Mouse (Mus musculus) kidney, embryonic 14.5 days (tissue): ENCODE results near the gene Lat2. TPM values are rescaled to one million over a fixed set of nuclear protein-coding genes. Genes with fewer than 3 reads are reported as not detected.
A peak's percentile ranks its signal among the peaks of the same experiment; 100 is the strongest.

ENCODE experiments used
- ATAC-seq: fragments of 200-750 bp; cut with Nextera tagmentation; 2 replicates; pipeline ENCODE4 v1.8.0; 2017; ENCODE audit warnings: moderate number of reproducible peaks, mild to moderate bottlenecking, moderate TSS enrichment, moderate library complexity; ENCODE audit not compliant: low FRiP score, low TSS enrichment
- H3K27ac ChIP-seq: fragments of 300-500 bp; sonication (generic); 2 replicates; pipeline ENCODE4 v1.5.1; 2014; ENCODE audit warnings: low read depth, mild to moderate bottlenecking, low read length, moderate library complexity, mixed read lengths
- H3K27me3 ChIP-seq: fragments of 300-500 bp; sonication (generic); 2 replicates; pipeline ENCODE4 v1.6.1; 2014; ENCODE audit warnings: mild to moderate bottlenecking, low read length; ENCODE audit not compliant: control insufficient read depth, insufficient read depth
- H3K36me3 ChIP-seq: fragments of 300-500 bp; sonication (generic); 2 replicates; pipeline ENCODE4 v1.6.1; 2014; ENCODE audit warnings: low read length, mixed read lengths; ENCODE audit not compliant: control insufficient read depth, insufficient read depth
- H3K4me1 ChIP-seq: fragments of 300-500 bp; sonication (generic); 2 replicates; pipeline ENCODE4 v1.6.1; 2014; ENCODE audit warnings: low read length, mixed read lengths; ENCODE audit not compliant: control insufficient read depth, insufficient read depth
- H3K4me2 ChIP-seq: fragments of 300-500 bp; sonication (generic); replicated peaks from 2 replicates; pipeline ENCODE4 v1.6.1; 2014; ENCODE audit warnings: low read depth, mild to moderate bottlenecking, low read length
- H3K4me3 ChIP-seq: fragments of 300-500 bp; sonication (generic); 2 replicates; pipeline ENCODE4 v1.5.1; 2014; ENCODE audit warnings: mild to moderate bottlenecking, low read length
- H3K9ac ChIP-seq: fragments of 300-500 bp; sonication (generic); 2 replicates; pipeline ENCODE4 v1.6.1; 2014; ENCODE audit warnings: low read depth, mild to moderate bottlenecking, low read length, moderate library complexity
- H3K9me3 ChIP-seq: fragments of 300-500 bp; sonication (generic); 2 replicates; pipeline ENCODE4 v1.6.1; 2016; ENCODE audit warnings: low read length; ENCODE audit not compliant: control insufficient read depth
- WGBS: fragments of 180-500 bp; shearing (Covaris S2); extraction: QIAGEN DNeasy Blood & Tissue Kit; methylation state at CpG from one replicate; pipeline ENCODE4 v1.1.7; 2014; 5-methylcytosine and 5-hydroxymethylcytosine counted together
- polyA plus RNA-seq: library from polyadenylated mRNA; unstranded; fragments of >200 nt; fragmentation: Nextera tagmentation; extraction: Ambion mirVana; gene quantifications from 2 replicates; pipeline ENCODE4 v1.2.1, GENCODE M21; 2014

Lat2 gene
- polyA plus RNA-seq, 1 experiment from 2014 or later = 2.2 TPM

GRCm38 (mm10) chr5:134606314-134606713, 8.5 kb downstream of the Lat2 start:
- H3K36me3 ChIP-seq = no peaks in the 10 kb centered on the region
- no peak overlapping the region for H3K9ac ChIP-seq
- H3K4me2 ChIP-seq = no peak overlapping the region
- no peak overlapping the region for H3K4me3 ChIP-seq
- H3K9me3 ChIP-seq = no peaks in the 10 kb centered on the region
- no peaks in the 10 kb centered on the region for H3K27me3 ChIP-seq
- ATAC-seq = no peak
- no peaks in the 10 kb centered on the region for H3K4me1 ChIP-seq
- no peak overlapping the region for H3K27ac ChIP-seq

GRCm38 (mm10) chr5:134604376-134604775, 10.4 kb downstream of the Lat2 start:
- Histone ChIP-seq H3K27me3 (no peaks in the 10 kb centered on the region), H3K9ac (no peak overlapping the region), H3K4me1 (no peaks in the 10 kb centered on the region), H3K27ac (no peak overlapping the region), H3K36me3 (peaks cover 6% of the 10 kb centered on the region), H3K4me2 (no peak overlapping the region), H3K4me3 (no peak overlapping the region), H3K9me3 (no peaks in the 10 kb centered on the region)
- no peak for ATAC-seq
- 81% methylated on average over 11 of the region's 11 CpGs for WGBS

- Histone ChIP-seq H3K4me2 (no peak overlapping the region), H3K36me3 (peaks cover 64% of the 10 kb centered on the region)
These were observed 17.1 kb downstream of the Lat2 start for GRCm38 (mm10) chr5:134597711-134598110.

GRCm38 (mm10) chr5:134593093-134593492, 21.7 kb downstream of the Lat2 start:
- Histone ChIP-seq H3K4me3 (no peak overlapping the region), H3K27me3 (no peaks in the 10 kb centered on the region), H3K4me1 (no peaks in the 10 kb centered on the region), H3K27ac (no peak overlapping the region), H3K4me2 (no peak overlapping the region), H3K9me3 (no peaks in the 10 kb centered on the region), H3K36me3 (peaks cover 76% of the 10 kb centered on the region), H3K9ac (no peak overlapping the region)
- 87% methylated on average over 9 of the region's 9 CpGs for WGBS
- ATAC-seq = no peak

More at GRCm38 (mm10) chr5:134597711-134598110, 17.1 kb downstream of the Lat2 start:
- H3K9ac ChIP-seq = no peak overlapping the region
- no peak overlapping the region for H3K4me3 ChIP-seq
- H3K4me1 ChIP-seq = no peaks in the 10 kb centered on the region
- no peak overlapping the region for H3K27ac ChIP-seq
- no peaks in the 10 kb centered on the region for H3K27me3 ChIP-seq
- ATAC-seq = no peak
- WGBS = 88% methylated on average over 10 of the region's 10 CpGs
- H3K9me3 ChIP-seq = no peaks in the 10 kb centered on the region

- Histone ChIP-seq H3K4me1 (no peaks in the 10 kb centered on the region), H3K27me3 (no peaks in the 10 kb centered on the region), H3K36me3 (peaks cover 66% of the 10 kb centered on the region), H3K4me2 (no peak overlapping the region), H3K9ac (no peak overlapping the region), H3K4me3 (no peak overlapping the region), H3K27ac (no peak overlapping the region), H3K9me3 (no peaks in the 10 kb centered on the region)
- no peak for ATAC-seq
- WGBS = 92% methylated on average over 11 of the region's 11 CpGs
These were observed 22.7 kb downstream of the Lat2 start for GRCm38 (mm10) chr5:134592026-134592581.

DNA sequence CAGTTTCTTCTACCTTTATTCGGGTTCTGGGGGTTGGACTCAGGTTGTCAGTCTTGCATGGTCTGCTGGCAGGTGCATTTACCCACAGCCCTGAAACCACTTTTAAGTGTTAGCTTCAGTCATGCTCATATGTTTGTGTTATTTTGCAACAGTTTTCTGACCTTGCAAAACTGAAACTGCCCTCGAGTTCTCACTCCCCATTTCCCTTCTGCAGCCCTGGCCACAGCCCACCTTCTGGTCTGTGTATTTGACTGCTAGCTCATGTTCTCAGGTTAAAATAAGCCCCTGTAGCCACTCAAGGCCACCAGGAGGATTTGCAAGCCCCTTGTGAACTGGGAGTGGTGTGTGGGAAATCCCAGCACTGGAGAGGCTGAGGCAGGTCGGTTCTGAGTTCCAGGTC, 24.9 kb downstream of the Lat2 start:
- no peak for ATAC-seq
- Histone ChIP-seq H3K9ac (no peak overlapping the region), H3K4me1 (no peaks in the 10 kb centered on the region), H3K4me3 (no peak overlapping the region), H3K27ac (no peak overlapping the region), H3K36me3 (peaks cover 55% of the 10 kb centered on the region), H3K27me3 (no peaks in the 10 kb centered on the region), H3K4me2 (no peak overlapping the region), H3K9me3 (no peaks in the 10 kb centered on the region)
- WGBS = 88% methylated on average over 3 of the region's 3 CpGs

GRCm38 (mm10) chr5:134584798-134585197, 30.0 kb downstream of the Lat2 start:
- 91% methylated on average over 5 of the region's 5 CpGs for WGBS
- no peaks in the 10 kb centered on the region for H3K27me3 ChIP-seq
- no peak overlapping the region for H3K4me3 ChIP-seq
- 0 out of 2 replicates have a peak, but pooled peaks cover 7% of the 10 kb centered on the region for H3K4me1 ChIP-seq
- H3K36me3 ChIP-seq = peaks cover 8% of the 10 kb centered on the region; the same call in 1 of the 2 replicates
- ATAC-seq = no peak
- H3K4me2 ChIP-seq = no peak overlapping the region
- H3K9me3 ChIP-seq = no peaks in the 10 kb centered on the region
- H3K9ac ChIP-seq = no peak overlapping the region
- no peak overlapping the region for H3K27ac ChIP-seq

GRCm38 (mm10) chr5:134583884-134584213, 31.0 kb downstream of the Lat2 start:
- Histone ChIP-seq H3K4me2 (peak overlapping the region; percentile 89), H3K27ac (no peak overlapping the region), H3K36me3 (peaks cover 8% of the 10 kb centered on the region; the same call in 1 of the 2 replicates), H3K4me3 (0 out of 2 replicates have a peak overlapping the region, but pooled peaks have one; percentile 70), H3K9ac (peak overlapping the region; percentile 74; the same call in 1 of the 2 replicates), H3K27me3 (no peaks in the 10 kb centered on the region), H3K4me1 (0 out of 2 replicates have a peak, but pooled peaks cover 7% of the 10 kb centered on the region), H3K9me3 (no peaks in the 10 kb centered on the region)
- WGBS = 83% methylated on average over 3 of the region's 3 CpGs
- ATAC-seq = no peak

DNA sequence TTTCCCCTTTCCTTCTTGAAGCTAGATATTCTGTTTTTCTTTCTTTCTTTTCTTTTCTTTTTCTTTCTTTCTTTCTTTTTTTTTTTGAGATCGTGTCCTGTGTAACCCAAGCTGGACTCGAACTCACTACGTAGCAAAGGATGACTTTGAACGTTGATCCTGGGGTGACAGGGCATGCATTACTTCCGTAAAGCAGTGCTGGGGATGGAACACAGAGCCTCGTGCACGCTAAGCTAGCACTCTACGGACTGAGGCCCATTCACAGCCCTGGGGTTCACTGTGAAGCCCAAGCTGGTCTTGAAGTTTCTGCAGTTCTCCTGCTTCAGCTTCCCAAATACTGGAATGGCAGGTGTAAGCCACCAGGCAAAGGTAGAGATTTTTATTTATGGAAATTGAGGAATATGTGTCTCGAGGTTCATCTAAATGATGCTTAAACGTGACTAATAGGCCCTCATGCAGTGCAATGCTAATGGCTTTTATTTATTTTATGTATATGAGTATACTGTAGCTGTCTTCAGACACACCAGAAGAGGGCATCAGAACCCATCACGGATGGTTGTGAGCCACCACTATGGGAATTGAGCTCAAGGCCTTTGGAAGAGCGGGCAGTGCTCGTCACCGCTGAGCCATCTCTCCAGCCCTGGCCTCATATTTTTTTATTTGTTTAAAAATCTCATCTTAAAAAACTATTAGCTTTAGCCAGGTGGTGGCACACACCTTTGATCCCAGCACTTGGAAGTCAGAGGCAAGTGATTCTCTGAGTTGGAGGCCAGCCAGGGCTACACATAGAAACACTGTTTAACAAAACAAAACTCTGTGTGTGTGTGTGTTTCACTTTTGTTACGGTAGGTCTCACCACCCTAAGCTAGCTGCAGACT, 31.6 kb downstream of the Lat2 start:
- 29% methylated on average over 15 of the region's 15 CpGs for WGBS
- Histone ChIP-seq H3K9me3 (no peaks in the 10 kb centered on the region), H3K9ac (peak overlapping the region; percentile 74), H3K27ac (no peak overlapping the region), H3K4me2 (peak overlapping the region; percentile 89), H3K4me1 (0 out of 2 replicates have a peak, but pooled peaks cover 7% of the 10 kb centered on the region), H3K36me3 (peaks cover 8% of the 10 kb centered on the region; the same call in 1 of the 2 replicates), H3K4me3 (peak overlapping the region; percentile 70), H3K27me3 (no peaks in the 10 kb centered on the region)
- no peak for ATAC-seq
